Mouse (Mus musculus) inflammation-experienced regulatory T-cells, adult 16 weeks (primary cell): ENCODE measurements around the gene Pabpc4. TPM values are rescaled to one million over a fixed set of nuclear protein-coding genes. Genes with fewer than 3 reads are reported as not detected.

Source experiments
- polyA plus RNA-seq: library from polyadenylated mRNA; unstranded; fragments of 100-300 nt; shearing (Covaris generic); gene quantifications from one replicate; pipeline ENCODE4 v1.2.1, GENCODE M21; 2017

Gene Pabpc4
- 6.6 TPM for polyA plus RNA-seq

GRCm38 (mm10) chr4:123261721-123262401 lies at the start of gene Pabpc4:
Gene Pabpc4, plus strand, starts transcription at chr4:123262351.

DNA sequence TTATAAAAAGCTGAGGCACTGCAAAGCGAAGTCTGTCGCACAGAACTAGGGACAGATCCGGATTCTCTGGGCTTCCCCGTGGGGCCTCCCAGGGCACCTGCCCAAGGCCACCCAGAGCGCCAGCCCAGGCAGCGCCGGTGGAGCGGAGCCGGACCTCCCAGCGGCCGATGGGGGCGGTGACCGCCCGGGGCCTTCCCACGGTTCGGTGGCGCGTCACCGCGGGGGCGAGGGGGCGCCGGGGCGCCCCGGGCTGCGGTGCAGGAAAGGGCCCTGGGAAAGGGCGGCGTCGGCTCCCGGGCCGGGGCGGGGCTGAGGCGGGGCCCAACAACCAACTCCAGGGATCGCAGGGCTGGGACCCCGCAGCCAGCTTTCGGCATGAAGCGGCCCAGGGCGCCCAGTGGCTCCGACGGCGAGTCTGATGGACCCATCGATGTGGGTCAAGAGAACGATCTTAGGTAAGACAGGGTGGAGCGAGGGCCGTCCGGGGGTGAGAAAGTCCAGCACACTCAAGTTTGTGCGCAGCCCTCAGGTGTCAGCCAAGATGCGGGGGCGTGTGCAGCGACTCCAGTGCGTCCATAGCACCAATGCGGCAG lies 28.6 kb upstream of the Pabpc4 start, which contains the start of gene Heyl:
Gene Heyl, plus strand, starts transcription at position 65 of the 593 bp plus-strand sequence.

GRCm38 (mm10) chr4:123323534-123323933 lies 61.4 kb downstream of the Pabpc4 start, which contains the start of gene Oxct2a:
Gene Oxct2a, minus strand, starts transcription at chr4:123323634.

GRCm38 (mm10) chr4:123342642-123343470 lies 80.7 kb downstream of the Pabpc4 start, which contains the start of gene Bmp8a:
Gene Bmp8a, minus strand, starts transcription at chr4:123343252.

Other genes with a start within 250 kb of the Pabpc4 start
- 26.1 TPM for gene Trit1, start 245.8 kb upstream of the Pabpc4 start, polyA plus RNA-seq
- 0.21 TPM for gene Bmp8b, start 157.2 kb upstream of the Pabpc4 start, polyA plus RNA-seq
- not detected for gene Oxct2b, start 146.1 kb upstream of the Pabpc4 start, polyA plus RNA-seq
- 101 TPM for gene Ppie, start 122.4 kb upstream of the Pabpc4 start, polyA plus RNA-seq
- not detected for gene Hpcal4, start 79.1 kb upstream of the Pabpc4 start, polyA plus RNA-seq
- gene Nt5c1a, start 60.8 kb upstream of the Pabpc4 start, polyA plus RNA-seq, result not detected
- 0.09 TPM for gene Heyl, start 28.8 kb upstream of the Pabpc4 start, polyA plus RNA-seq
- gene Oxct2a, start 61.3 kb downstream of the Pabpc4 start, polyA plus RNA-seq, result not detected
- not detected for gene Bmp8a, start 80.9 kb downstream of the Pabpc4 start, polyA plus RNA-seq